Mouse (Mus musculus): ENCODE measurements around the gene Kcnab1.

Kcnab1 gene

GRCm38 (mm10) chr3:65108945-65109921 lies at the start of gene Kcnab1:
Gene Kcnab1 (plus strand): TSS chr3:65109384.
- no peak for DNase-seq

GRCm38 (mm10) chr3:65088295-65088694 lies 20.9 kb upstream of the Kcnab1 start:
- no peak for DNase-seq

- no peak for DNase-seq
These were observed 5.1 kb upstream of the Kcnab1 start for GRCm38 (mm10) chr3:65104117-65104516.

DNA sequence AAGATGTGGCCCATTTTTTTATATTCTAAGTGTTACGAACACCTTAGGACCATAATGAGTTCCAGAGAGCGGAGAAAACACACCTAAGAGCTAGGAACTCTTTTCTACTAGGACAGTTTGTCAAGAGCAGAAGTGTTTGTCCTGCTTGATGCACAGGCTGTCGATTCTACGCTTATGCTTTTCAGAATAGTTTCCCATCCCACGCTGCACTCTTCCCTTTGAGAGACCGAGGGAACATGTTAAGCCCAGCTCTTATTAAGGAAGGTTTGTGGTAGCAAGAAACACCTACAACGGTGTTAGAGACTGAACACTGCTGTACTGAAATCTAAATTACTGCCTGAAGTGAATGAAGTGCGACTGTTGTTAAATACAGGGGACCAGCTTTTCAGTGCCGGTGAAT lies 1.0 kb downstream of the Kcnab1 start:
- no peak for DNase-seq

DNA sequence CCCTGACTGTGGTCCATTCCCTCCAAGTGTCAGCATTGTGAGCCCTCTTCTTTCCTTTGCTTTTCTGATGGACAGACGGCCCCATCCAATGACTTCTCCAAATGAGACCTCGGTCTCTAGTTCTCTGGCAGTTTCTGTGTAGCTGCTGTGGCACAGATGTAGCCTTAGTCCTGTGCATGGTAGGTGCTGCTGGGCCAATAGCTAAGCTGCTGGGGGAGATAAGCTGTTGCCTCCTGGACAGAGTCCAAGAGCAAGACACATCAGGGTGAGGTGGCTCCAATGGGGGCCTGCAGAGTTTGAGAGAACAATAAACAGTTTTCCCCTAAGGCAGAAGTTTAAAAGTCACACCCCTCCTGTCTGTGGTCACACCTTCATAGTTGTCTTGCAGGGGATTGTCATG lies 2.0 kb downstream of the Kcnab1 start:
- no peak for DNase-seq

DNA sequence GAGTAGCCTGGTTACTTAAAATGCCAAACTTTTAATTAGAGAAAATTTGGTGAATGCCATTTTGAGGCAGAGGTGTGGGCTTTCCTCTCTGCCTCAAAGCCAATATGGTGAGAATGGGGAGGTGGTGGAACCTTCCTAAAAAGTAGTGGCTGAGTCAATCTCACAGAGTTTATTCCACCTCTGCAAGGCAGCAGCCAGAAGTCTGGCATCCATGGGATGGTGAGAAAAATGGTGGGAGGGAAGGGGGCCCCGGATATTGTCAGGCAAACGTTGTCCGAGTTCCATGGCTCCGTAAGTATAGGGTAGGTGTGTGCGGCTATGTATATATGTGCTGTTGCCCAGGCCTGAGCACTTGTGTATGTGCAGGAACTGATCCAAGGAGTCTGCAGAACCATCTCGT lies 6.0 kb downstream of the Kcnab1 start:
- no peak for DNase-seq

DNA sequence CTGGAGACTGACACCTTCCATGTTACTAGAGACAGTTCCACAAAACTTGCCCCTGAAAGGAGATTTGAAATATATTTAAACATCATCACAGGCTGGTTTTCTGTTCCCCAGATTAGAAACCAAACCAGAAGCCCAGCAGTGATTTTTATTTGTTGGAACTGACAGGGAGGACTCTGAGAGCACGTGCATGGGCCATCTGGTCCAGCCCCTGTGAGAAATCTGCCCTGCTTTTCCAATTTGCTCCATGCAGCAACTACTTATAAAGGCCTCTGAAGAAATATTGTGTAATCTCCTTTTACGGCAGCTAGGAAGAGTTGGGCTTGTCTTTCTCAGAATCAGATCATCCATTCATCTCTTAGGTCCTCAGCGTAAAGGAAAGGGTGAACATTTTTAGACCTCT lies 7.8 kb downstream of the Kcnab1 start:
- DNase-seq = no peak

DNA sequence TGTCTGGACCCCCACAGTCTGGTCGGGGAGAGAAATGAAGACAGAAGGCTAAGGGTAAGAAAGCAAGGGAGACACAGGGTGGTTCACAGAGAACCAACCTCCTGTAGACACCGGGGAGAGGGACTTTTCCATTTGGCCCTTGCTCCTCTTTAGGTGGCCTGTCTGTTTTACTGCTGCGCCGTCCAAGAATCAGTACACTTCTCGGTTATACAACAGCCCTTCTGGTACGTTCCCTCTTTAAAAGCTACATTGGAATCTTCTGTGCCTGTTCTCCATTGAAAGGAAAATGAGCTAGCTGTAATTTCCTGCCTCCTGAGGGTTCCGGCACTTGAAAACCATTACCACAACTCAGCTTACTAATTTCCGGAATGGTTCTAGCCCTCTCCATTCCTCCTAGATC lies 8.2 kb downstream of the Kcnab1 start:
- no peak for DNase-seq

GRCm38 (mm10) chr3:65124975-65125374 lies 15.8 kb downstream of the Kcnab1 start:
- DNase-seq = no peak

GRCm38 (mm10) chr3:65129625-65130024 lies 20.4 kb downstream of the Kcnab1 start:
- DNase-seq = no peak

DNA sequence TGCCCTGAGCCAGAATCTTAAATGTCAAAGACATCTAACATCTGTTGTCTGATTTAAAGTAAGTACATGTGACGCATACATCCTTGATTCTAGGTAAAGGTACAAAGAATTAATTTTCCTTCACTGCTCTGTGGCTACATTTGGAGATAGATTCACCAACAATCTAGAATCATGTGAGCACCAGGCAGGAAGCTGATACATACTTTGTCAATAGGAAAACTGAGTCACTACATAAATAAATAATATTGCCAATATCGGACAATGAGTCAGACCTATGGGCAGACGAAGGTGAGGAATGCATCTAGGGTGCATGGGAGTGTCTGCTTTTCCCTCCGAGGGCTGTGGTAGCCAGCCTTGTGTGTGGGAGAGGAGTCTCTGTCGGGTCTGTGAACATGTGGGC lies 25.7 kb downstream of the Kcnab1 start:
- DNase-seq = no peak

DNA sequence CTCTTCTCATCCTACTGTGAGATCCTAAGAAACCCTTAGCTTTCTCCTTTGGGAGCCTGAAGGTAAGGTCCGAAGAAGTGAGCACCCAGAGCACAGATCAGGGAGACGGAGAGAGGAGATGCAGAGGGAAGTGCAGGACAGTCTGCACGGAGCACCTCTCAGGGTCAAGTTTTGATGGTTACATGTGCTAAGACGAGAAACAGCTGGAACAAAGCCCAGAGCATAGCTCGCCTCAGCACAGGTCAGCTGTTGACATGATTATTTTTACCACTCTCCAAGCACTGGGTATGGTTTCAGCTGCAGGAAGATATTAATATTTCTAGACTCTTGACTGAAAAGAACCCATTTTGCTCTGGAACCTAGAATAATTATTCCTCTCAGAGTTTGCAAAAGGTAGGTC lies 27.7 kb downstream of the Kcnab1 start:
- DNase-seq = no peak

DNA sequence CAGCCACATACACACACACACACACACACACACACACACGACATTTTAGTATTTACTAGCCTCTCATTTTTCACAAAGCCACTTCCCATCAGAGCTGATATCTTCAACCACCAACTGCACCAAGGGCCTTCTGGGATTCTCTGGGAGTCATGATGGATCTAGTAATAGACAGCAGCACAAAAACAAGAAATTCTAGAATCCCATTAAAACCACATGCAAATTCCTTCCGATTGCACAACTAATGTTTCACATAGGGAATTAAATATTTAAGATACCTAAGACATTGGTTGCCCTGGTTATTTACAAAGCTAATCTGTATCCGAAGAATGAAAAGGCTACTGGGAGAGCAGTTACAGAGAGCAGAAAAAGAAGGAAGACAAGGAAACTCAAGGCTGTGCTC lies 29.6 kb downstream of the Kcnab1 start:
- DNase-seq = no peak

- DNase-seq = no peak
These were observed 36.0 kb downstream of the Kcnab1 start for GRCm38 (mm10) chr3:65145152-65145551.

- no peak for DNase-seq
These were observed 42.6 kb downstream of the Kcnab1 start for GRCm38 (mm10) chr3:65151808-65152207.

DNA sequence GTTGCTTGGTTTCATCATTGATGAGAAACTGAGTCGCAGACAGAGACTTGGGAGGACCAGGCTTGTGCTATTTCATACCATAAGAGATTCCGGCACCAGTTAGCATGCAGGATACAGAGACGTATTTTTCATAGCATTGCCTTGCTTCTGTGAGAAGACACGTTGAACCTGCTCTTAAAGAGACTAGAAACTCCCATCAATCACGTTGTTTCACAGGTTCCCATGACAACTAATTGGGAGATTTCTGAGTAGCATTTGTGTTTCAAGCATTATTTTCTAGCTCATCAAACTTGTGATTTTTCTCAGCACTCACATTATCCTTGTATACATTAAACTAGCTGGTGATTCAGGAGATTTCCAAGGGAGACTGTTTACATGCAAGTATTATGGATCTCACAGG lies 63.8 kb downstream of the Kcnab1 start:
- no peak for DNase-seq

DNA sequence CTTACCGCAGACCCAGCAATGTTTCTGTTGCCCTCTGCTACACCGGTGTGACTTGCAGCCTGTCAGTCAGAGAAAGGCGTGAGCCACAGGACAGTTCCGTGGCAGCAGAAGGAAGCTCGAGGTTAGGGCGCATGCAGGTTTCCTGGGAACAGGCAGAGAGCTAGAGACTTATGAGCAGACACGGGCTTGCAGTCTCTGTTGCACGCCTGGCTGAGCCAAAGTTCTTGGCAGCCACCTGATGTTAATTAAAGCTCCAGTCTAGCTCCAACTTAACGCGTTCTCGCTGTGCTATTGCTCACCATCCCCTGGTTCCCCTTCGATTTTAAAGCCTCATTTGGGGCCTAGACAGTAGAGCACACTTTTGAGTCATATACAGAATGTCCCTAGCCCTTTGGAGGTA lies 65.4 kb downstream of the Kcnab1 start:
- no peak for DNase-seq

DNA sequence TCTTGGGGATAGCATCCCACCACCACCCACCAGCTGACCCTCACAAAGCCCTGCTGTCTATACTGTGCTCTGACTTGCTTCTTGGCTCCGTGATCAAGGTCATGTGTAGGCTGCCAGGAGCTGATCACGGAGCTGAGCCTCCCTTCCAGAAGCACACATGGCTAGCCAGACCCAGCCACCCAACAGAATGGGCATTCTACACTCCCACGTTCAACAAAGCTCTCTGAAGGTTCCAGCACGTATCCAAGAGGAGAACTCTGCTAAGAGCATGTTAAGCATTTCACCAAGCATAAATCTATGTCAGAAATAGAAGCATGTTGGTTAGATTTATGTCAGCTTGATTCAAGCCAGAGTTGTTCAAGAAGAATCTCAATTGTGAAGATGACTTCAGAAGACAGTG lies 66.6 kb downstream of the Kcnab1 start:
- no peak for DNase-seq

GRCm38 (mm10) chr3:65176846-65177245 lies 67.7 kb downstream of the Kcnab1 start:
- DNase-seq = no peak

DNA sequence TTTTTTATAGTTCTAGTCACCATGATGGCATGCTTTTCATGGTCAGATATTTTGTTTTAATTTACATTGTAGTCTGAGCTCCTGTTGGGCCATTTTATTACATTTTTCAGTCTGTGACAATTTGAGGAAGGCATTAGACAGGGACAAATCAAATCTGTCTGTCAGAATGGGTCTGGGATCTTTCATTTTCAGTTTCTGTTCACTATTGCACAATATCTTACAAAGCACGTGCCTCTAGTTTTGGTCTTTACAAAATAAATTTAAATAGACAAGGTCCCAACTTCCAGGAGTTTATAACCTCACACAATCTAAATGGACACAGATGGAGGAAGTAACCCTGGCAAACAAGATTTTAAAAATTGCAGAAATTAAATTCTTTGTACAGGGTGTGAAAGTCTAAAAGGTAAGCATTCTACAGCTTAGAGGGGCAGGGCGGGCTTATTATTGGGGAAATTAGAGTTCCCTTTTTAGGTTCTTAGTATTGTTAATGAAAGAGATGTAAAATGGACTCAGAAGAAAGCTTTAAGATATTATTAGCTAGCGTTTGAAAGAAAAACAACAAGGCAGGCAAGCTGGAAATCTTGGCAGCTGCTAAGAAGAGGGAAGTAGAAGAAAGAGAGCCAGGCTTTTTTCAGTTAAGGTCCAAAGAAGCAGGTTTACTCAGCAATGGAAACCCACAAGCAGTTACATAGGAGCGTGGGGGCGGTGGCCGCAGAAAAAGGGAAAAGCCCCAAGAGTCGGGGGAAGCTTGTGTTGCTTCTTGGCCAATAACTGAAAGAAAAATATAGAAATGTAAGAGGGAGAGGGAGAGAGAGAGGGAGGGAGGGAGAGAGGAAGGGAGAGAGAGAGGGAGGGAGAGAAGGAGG lies 78.9 kb downstream of the Kcnab1 start:
- DNase-seq = no peak

- no peak for DNase-seq
These were observed 91.4 kb downstream of the Kcnab1 start for GRCm38 (mm10) chr3:65200611-65201010.

GRCm38 (mm10) chr3:65203361-65204117 lies 94.4 kb downstream of the Kcnab1 start:
- no peak for DNase-seq
